Comparison of ENCODE assay signal across 14 mouse cellular contexts in genomic region chr1:181583152-181583551, GRCm38 (mm10). TPM values are rescaled to one million over a fixed set of nuclear protein-coding genes. Genes with fewer than 3 reads are reported as not detected.
DNase-seq lines count a peak whose midpoint lies in the region; TF ChIP-seq lines count a peak whose summit lies in the region.
"Had no signal": no experiment of that assay in that cellular context is flagged by ENCODE, and none has a peak within 500 bp of the region (broad histone marks: within the 10 kb centered on the region; RNA-seq: fewer than 3 reads in every experiment).

No protein-coding gene starts in this region.

- H3K36me3 ChIP-seq in thymus, adult 2 months (ENCODE audit: control insufficient read depth, insufficient read depth, low read length): no peaks in the 10 kb centered on the region
- H3K36me3 ChIP-seq: heart, embryonic 15.5 days; liver, embryonic 12.5 days had no signal

- H3K4me1 ChIP-seq in thymus, adult 2 months (replicated peaks; ENCODE audit: control insufficient read depth, insufficient read depth, low read length): no peaks in the 10 kb centered on the region
- H3K4me1 ChIP-seq: heart, embryonic 15.5 days; liver, embryonic 12.5 days had no signal

- no peak for TF ChIP-seq POLR2A in thymus, adult 2 months (IDR thresholded peaks at IDR 0.05; ENCODE audit: control insufficient read depth, extremely low read depth, insufficient read depth, low read length, poor library complexity)

- no peak overlapping the region for H3K27ac ChIP-seq in thymus, adult 2 months (ENCODE audit: control insufficient read depth, insufficient read depth, low read length)
- H3K27ac ChIP-seq: heart, embryonic 15.5 days; liver, embryonic 12.5 days; macrophage had no signal

- peak; percentile 1 for DNase-seq in cerebellum, adult 9-10 months
- no peak for DNase-seq in cerebellum, adult 18-20 months
- DNase-seq in kidney, postnatal 10 days: peak; percentile 14
- no peak for DNase-seq in kidney, adult 9 months
- peak; percentile 6 for DNase-seq in thymus, adult 2 months
- no peak for DNase-seq in thymus, adult 18-20 months
- no peak for DNase-seq in layer of hippocampus, adult 11-12 months (ENCODE audit: low spot score)
- DNase-seq in heart, postnatal 14 days: no peak
- DNase-seq: adrenal gland, postnatal 10 days; gastrocnemius, postnatal 10 days; kidney, adult 18-20 months had no signal

- 76% methylated on average over 8 of the region's 8 CpGs for WGBS in thymus, adult 2 months

- no peaks in the 10 kb centered on the region for H3K27me3 ChIP-seq in thymus, adult 2 months (ENCODE audit: control insufficient read depth, insufficient read depth, low read length)
- H3K27me3 ChIP-seq: heart, embryonic 15.5 days; liver, embryonic 12.5 days had no signal

- intact Hi-C loops in heart, postnatal 14 days (cut with DNase I): no loop called here

- no peak overlapping the region for H3K4me3 ChIP-seq in thymus, adult 2 months (ENCODE audit: control insufficient read depth, insufficient read depth, low read length)
- H3K4me3 ChIP-seq: heart, embryonic 15.5 days; liver, embryonic 12.5 days had no signal

- no peak for TF ChIP-seq CTCF in thymus, adult 2 months (IDR thresholded peaks at IDR 0.05; ENCODE audit: borderline replicate concordance, control insufficient read depth, extremely low read depth, insufficient read depth, low read length, poor library complexity)

RNA-seq across cellular contexts. Expression of gene Dnah14, which starts 6.8 kb away (rescaled TPM):
- 0.09 TPM in 1 of 2 replicates, not detected in the other for polyA plus RNA-seq in thymus, adult 2 months (2012; rRNA removed)
- total RNA-seq in heart, postnatal 14 days (2021): under 1 TPM in 1 of 2 experiments, not detected in 1; 0.05 TPM
- polyA plus RNA-seq: macrophage had no signal

Comparison
In these comparisons a context has a peak if more than half of its experiments do, and no peak if none do; other contexts are left out.
1. DNase-seq: peak in cerebellum, adult 9-10 months (single experiment), kidney, postnatal 10 days (single experiment) and thymus, adult 2 months (single experiment); none in cerebellum, adult 18-20 months (0 of 2), kidney, adult 9 months (single experiment), thymus, adult 18-20 months (0 of 2), layer of hippocampus, adult 11-12 months (single experiment) and heart, postnatal 14 days (0 of 2).